Mouse (Mus musculus) duodenum, adult 2 months (tissue): Measurements from ENCODE around the gene Il3ra. TPM values are rescaled to one million over a fixed set of nuclear protein-coding genes. Genes with fewer than 3 reads are reported as not detected.

Experiments
- polyA plus RNA-seq: library from polyadenylated mRNA; depleted of rRNA; stranded (reverse); fragments of >200 nt; gene quantifications from 2 replicates; pipeline ENCODE4 v1.2.3, GENCODE M21; 2012; ENCODE audit warnings: low replicate concordance; rRNA removed

Gene Il3ra
- 40.8 and 59.3 TPM in 2 replicates for polyA plus RNA-seq

GRCm38 (mm10) chr14:14345948-14346812 is at the start of gene Il3ra:
Gene Il3ra (plus strand): TSS chr14:14346275.

GRCm38 (mm10) chr14:14322528-14322927 is 23.5 kb upstream of the Il3ra start, which contains the start of gene Olfr31:
Gene Olfr31 (plus strand): TSS chr14:14322828.

GRCm38 (mm10) chr14:14400998-14401397 is 54.9 kb downstream of the Il3ra start, which contains the start of gene Olfr721-ps1:
Gene Olfr721-ps1 (plus strand): TSS chr14:14401298.

Other genes starting within 250 kb of the Il3ra start
- gene Psmd6, start 225.3 kb upstream of the Il3ra start, polyA plus RNA-seq = 4.2 and 19.5 TPM in 2 replicates
- not detected in 2 replicates for gene Olfr720, start 159.4 kb upstream of the Il3ra start, polyA plus RNA-seq
- not detected in 2 replicates for gene Olfr31, start 23.4 kb upstream of the Il3ra start, polyA plus RNA-seq
- not detected in 2 replicates for gene Olfr721-ps1, start 55.0 kb downstream of the Il3ra start, polyA plus RNA-seq